Mouse (Mus musculus) olfactory bulb, adult 2 months (tissue): ENCODE measurements around the gene Ctdspl.

ENCODE experiments used
- CTCF ChIP-seq: fragments of 200-500 bp; IDR thresholded peaks from 2 replicates; pipeline ENCODE4 v1.5.1; 2012; ENCODE audit warnings: low read depth, mild to moderate bottlenecking, low read length, moderate library complexity; ENCODE audit not compliant: insufficient read depth
- POLR2A ChIP-seq: fragments of 200-500 bp; IDR thresholded peaks from 2 replicates; pipeline ENCODE4 v1.6.1; 2012; ENCODE audit warnings: mild to moderate bottlenecking, low read depth, low read length, moderate library complexity; ENCODE audit not compliant: insufficient read depth

DNA sequence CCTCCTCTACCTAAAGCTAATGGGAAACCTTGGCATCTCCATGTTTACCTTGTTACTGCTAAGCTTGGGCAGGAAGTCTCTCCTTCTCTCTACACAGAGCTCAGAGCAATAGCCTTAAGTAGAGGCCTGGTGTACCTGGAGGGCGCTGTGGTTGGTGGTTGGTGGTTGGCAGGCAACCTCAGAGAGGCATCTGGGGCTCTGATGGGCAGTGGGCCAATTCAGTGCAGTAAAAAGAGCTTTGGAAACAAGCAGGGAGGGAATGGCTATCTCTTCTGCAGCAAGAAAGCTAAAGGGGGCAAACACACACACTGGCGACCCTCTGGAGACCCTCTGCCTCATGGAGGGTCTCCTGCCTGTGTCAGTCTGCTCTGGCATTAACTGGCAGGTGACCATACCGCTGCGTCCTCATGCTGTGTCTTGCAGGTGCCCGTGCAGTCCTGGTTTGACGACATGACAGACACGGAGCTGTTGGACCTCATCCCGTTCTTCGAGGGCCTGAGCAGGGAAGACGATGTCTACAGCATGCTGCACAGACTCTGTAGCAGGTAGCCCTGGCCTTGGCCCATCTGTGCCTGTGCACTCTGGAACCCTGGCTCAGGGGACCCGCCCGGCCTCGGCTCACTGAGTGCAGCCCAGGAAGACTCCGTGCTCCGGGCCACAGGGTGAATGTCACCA is 114.0 kb downstream of the Ctdspl start:
- TF ChIP-seq CTCF (no peak), POLR2A (no peak)
